Mouse (Mus musculus): ENCODE data around the gene Ciita. TPM values are rescaled to one million over a fixed set of nuclear protein-coding genes. Genes with fewer than 3 reads are reported as not detected.

The Ciita gene
- total and polyA plus RNA-seq, 3 experiments: 39.1 to 69.6 (median 39.8) TPM

GRCm38 (mm10) chr16:10451906-10452305, 28.0 kb upstream of the Ciita start:
- in situ Hi-C loops (cut with MboI; ENCODE audit: low pct_ligation_motif_present, low pct_unique_long_range_greater_than_20kb, low sequenced_read_pairs) (no loop called here), dilution Hi-C loops (cut with MboI; ENCODE audit: extremely low pct_ligation_motif_present, extremely low pct_unique_long_range_greater_than_20kb, low sequenced_read_pairs) (no loop called here)
- DNase-seq (ENCODE audit: extremely low read depth): no peak
- Histone ChIP-seq H3K9ac (ENCODE audit: insufficient read depth, low read depth) (no peak overlapping the region), H3K27me3 (replicated peaks) (no peaks in the 10 kb centered on the region), H3K27ac (ENCODE audit: insufficient read depth, low read depth) (no peak overlapping the region), H3K79me2 (replicated peaks; ENCODE audit: control insufficient read depth, extremely low read depth, insufficient read depth, poor library complexity, severe bottlenecking) (no peaks in the 10 kb centered on the region), H3K4me2 (ENCODE audit: insufficient read depth, low read depth, poor library complexity, severe bottlenecking) (no peak overlapping the region), H3K36me3 (replicated peaks in 1 of 2; ENCODE audit: control insufficient read depth in 1 of 2, insufficient read depth in 1 of 2, low read length in 1 of 2) (no peaks in the 10 kb centered on the region), H3K4me1 (ENCODE audit: control insufficient read depth in 1 of 2, insufficient read depth in 2 of 2) (peaks cover 26 to 59% of the 10 kb centered on the region in 2 experiments), H3K9me3 (replicated peaks; ENCODE audit: low read length) (no peaks in the 10 kb centered on the region), H3K4me3 (replicated peaks in 1 of 3; ENCODE audit: low read depth in 2 of 3, low read length in 2 of 3, poor library complexity in 1 of 3) (no peak overlapping the region)
- TF ChIP-seq TBP (conservative IDR thresholded peaks at IDR 0.05; ENCODE audit: low read depth, low read length): no peak
- TF ChIP-seq EP300 (IDR thresholded peaks at IDR 0.05; ENCODE audit: low read length): no peak
- TF ChIP-seq ZC3H11A (IDR thresholded peaks at IDR 0.05; ENCODE audit: low read depth, low read length): no peak
- no peak for TF ChIP-seq RAD21 (IDR thresholded peaks at IDR 0.05; ENCODE audit: low read depth, low read length)
- TF ChIP-seq JUN (IDR thresholded peaks at IDR 0.05; ENCODE audit: insufficient read depth, low read depth, low read length): no peak
- no peak for TF ChIP-seq PAX5 (IDR thresholded peaks at IDR 0.05; ENCODE audit: low read length)
- no peak for TF ChIP-seq POLR2AphosphoS2 (IDR thresholded peaks at IDR 0.05; ENCODE audit: low read depth, low read length)
- no peak for TF ChIP-seq ZKSCAN1 (IDR thresholded peaks at IDR 0.05; ENCODE audit: borderline replicate concordance, low read depth, low read length)
- no peak for TF ChIP-seq CHD1 (IDR thresholded peaks at IDR 0.05; ENCODE audit: low read depth, low read length)
- no peak for TF ChIP-seq GABPA (IDR thresholded peaks at IDR 0.05; ENCODE audit: insufficient replicate concordance, low read depth, low read length)
- TF ChIP-seq ELF1 (IDR thresholded peaks at IDR 0.05; ENCODE audit: low read depth, low read length): no peak
- no peak for TF ChIP-seq USF2 (conservative IDR thresholded peaks at IDR 0.05; ENCODE audit: low read depth, low read length)
- no peak for TF ChIP-seq UBTF (IDR thresholded peaks at IDR 0.05; ENCODE audit: low read depth, low read length)
- TF ChIP-seq NRF1 (IDR thresholded peaks at IDR 0.05; ENCODE audit: low read depth, low read length): no peak
- TF ChIP-seq HCFC1 (IDR thresholded peaks at IDR 0.05; ENCODE audit: low read depth, low read length): no peak
- TF ChIP-seq SIN3A (IDR thresholded peaks at IDR 0.05; ENCODE audit: low read length): no peak
- no peak for TF ChIP-seq TCF12 (IDR thresholded peaks at IDR 0.05; ENCODE audit: low read depth, low read length)
- no peak for TF ChIP-seq NELFE (IDR thresholded peaks at IDR 0.05; ENCODE audit: low read depth, low read length)
- TF ChIP-seq MYC (IDR thresholded peaks at IDR 0.05; ENCODE audit: low read depth, low read length): no peak

DNA sequence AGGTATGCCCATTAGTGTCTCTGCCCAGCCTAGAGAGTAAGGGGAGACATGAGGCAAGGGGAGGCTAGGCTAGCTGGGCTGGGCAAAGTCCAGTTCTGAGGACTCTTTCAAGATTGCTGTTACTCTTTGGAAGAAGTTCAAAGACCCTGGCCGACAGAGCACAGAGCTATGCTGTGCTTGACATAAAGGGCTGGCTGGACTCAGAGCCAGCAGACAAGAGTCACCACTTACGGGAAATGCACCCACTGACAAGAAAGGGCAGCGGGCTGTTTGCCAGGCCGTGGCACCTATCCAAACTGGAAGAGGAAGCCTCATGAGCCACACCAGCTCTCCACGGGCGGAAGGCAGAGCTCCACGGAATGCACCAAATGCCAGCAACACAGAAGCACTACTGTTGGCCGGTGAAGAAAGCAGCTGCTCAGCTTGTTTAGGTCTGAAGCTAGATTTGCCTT, 27.4 kb upstream of the Ciita start:
- Histone ChIP-seq H3K27me3 (replicated peaks) (no peaks in the 10 kb centered on the region), H3K79me2 (replicated peaks; ENCODE audit: control insufficient read depth, extremely low read depth, insufficient read depth, poor library complexity, severe bottlenecking) (no peaks in the 10 kb centered on the region), H3K9me3 (replicated peaks; ENCODE audit: low read length) (no peaks in the 10 kb centered on the region), H3K4me3 (replicated peaks in 1 of 3; ENCODE audit: low read depth in 2 of 3, low read length in 2 of 3, poor library complexity in 1 of 3) (no peak overlapping the region), H3K4me2 (ENCODE audit: insufficient read depth, low read depth, poor library complexity, severe bottlenecking) (no peak overlapping the region), H3K9ac (ENCODE audit: insufficient read depth, low read depth) (no peak overlapping the region), H3K4me1 (ENCODE audit: control insufficient read depth in 1 of 2, insufficient read depth in 2 of 2) (peaks cover 22 to 54% of the 10 kb centered on the region in 2 experiments), H3K36me3 (replicated peaks in 1 of 2; ENCODE audit: control insufficient read depth in 1 of 2, insufficient read depth in 1 of 2, low read length in 1 of 2) (no peaks in the 10 kb centered on the region), H3K27ac (ENCODE audit: insufficient read depth, low read depth) (no peak overlapping the region)
- no peak for DNase-seq (ENCODE audit: extremely low read depth)
- TF ChIP-seq ZKSCAN1 (IDR thresholded peaks at IDR 0.05; ENCODE audit: borderline replicate concordance, low read depth, low read length): no peak
- TF ChIP-seq MAFK (IDR thresholded peaks at IDR 0.05; ENCODE audit: insufficient replicate concordance, low read length): no peak
- TF ChIP-seq MYC (IDR thresholded peaks at IDR 0.05; ENCODE audit: low read depth, low read length): no peak
- TF ChIP-seq MAX (IDR thresholded peaks at IDR 0.05; ENCODE audit: low read length): no peak
- TF ChIP-seq ZMIZ1 (IDR thresholded peaks at IDR 0.05; ENCODE audit: low read depth, low read length): no peak
- no peak for TF ChIP-seq POLR2A (IDR thresholded peaks at IDR 0.05; ENCODE audit: low read depth, low read length)
- no peak for TF ChIP-seq USF2 (conservative IDR thresholded peaks at IDR 0.05; ENCODE audit: low read depth, low read length)
- no peak for TF ChIP-seq PAX5 (IDR thresholded peaks at IDR 0.05; ENCODE audit: low read length)
- dilution Hi-C loops (cut with MboI; ENCODE audit: extremely low pct_ligation_motif_present, extremely low pct_unique_long_range_greater_than_20kb, low sequenced_read_pairs) (no loop called here), in situ Hi-C loops (cut with MboI; ENCODE audit: low pct_ligation_motif_present, low pct_unique_long_range_greater_than_20kb, low sequenced_read_pairs) (no loop called here)

Data from CH12.LX (cell line).